Mouse (Mus musculus) adrenal gland, postnatal 36 days (tissue): ENCODE measurements around the gene Ppp1cc. TPM values are rescaled to one million over a fixed set of nuclear protein-coding genes. Genes with fewer than 3 reads are reported as not detected.

Source experiments
- DNase-seq, 2 experiments: peaks; one replicate each; pipeline ENCODE4 v3.0.0; 2021; ENCODE audit warnings: mixed read lengths in 1 of 2
- long read RNA-seq, 2 experiments: library from polyadenylated mRNA; stranded (forward); transcript quantifications; one replicate each; pipeline ENCODE4 v2.0.0; 2021; ENCODE audit warnings: borderline sequencing depth in 2 of 2
- total RNA-seq, 2 experiments: library from RNA; stranded (reverse); gene quantifications; 2 replicates each; pipeline ENCODE4 v1.2.3; 2021

Gene Ppp1cc
- 100 to 1,000 TPM; 165 to 169 TPM for total RNA-seq
- long read RNA-seq, experiment 1, transcript Ppp1cc-202 (7 exons, 2,384 nt): major isoform, 109 of 175 reads
- long read RNA-seq, experiment 1, transcript Ppp1cc-201 (8 exons, 1,442 nt): minor isoform, 52 of 175 reads
- long read RNA-seq, experiment 1, partial matches to known transcripts: 2 of 175 reads
- long read RNA-seq, experiment 1, other reads (novel, unspliced or antisense): 8 of 175 reads
- long read RNA-seq, experiment 2, transcript Ppp1cc-202 (7 exons, 2,384 nt): major isoform, 28 of 38 reads
- long read RNA-seq, experiment 2, transcript Ppp1cc-201 (8 exons, 1,442 nt): minor isoform, 9 of 38 reads
- long read RNA-seq, experiment 2, partial matches to known transcripts: 0 of 38 reads
- long read RNA-seq, experiment 2, other reads (novel, unspliced or antisense): 0 of 38 reads

- peak; percentile 93 to 95 for DNase-seq
Measured at GRCm38 (mm10) chr5:122157827-122158381, at the start of gene Ppp1cc. Gene Ppp1cc (plus strand): TSS chr5:122158278.

GRCm38 (mm10) chr5:122109325-122110060 is 48.6 kb upstream of the Ppp1cc start:
- DNase-seq: peak in 1 of 2 experiments; percentile 52

GRCm38 (mm10) chr5:122110625-122111024 is 47.5 kb upstream of the Ppp1cc start:
- DNase-seq: no peak

- DNase-seq: no peak
Measured at GRCm38 (mm10) chr5:122111091-122111932, 46.8 kb upstream of the Ppp1cc start.

GRCm38 (mm10) chr5:122111933-122112248 is 46.2 kb upstream of the Ppp1cc start:
- DNase-seq: no peak

- DNase-seq: no peak
Measured at GRCm38 (mm10) chr5:122113450-122113849, 44.6 kb upstream of the Ppp1cc start.

GRCm38 (mm10) chr5:122114176-122114575 is 43.9 kb upstream of the Ppp1cc start:
- peak; percentile 52 to 58 for DNase-seq

- no peak for DNase-seq
Measured at GRCm38 (mm10) chr5:122115266-122115763, 42.8 kb upstream of the Ppp1cc start.

- no peak for DNase-seq
Measured at GRCm38 (mm10) chr5:122116243-122116642, 41.8 kb upstream of the Ppp1cc start.

- no peak for DNase-seq
Measured at GRCm38 (mm10) chr5:122125211-122125760, 32.8 kb upstream of the Ppp1cc start.

GRCm38 (mm10) chr5:122129068-122129655 is 28.9 kb upstream of the Ppp1cc start:
- peak; percentile 49 to 80 for DNase-seq

GRCm38 (mm10) chr5:122130341-122130998 is 27.6 kb upstream of the Ppp1cc start:
- DNase-seq: no peak

- DNase-seq: peak; percentile 92 to 95
Measured at GRCm38 (mm10) chr5:122131076-122132051, 26.7 kb upstream of the Ppp1cc start.

- DNase-seq: no peak
Measured at GRCm38 (mm10) chr5:122132167-122133049, 25.7 kb upstream of the Ppp1cc start.

GRCm38 (mm10) chr5:122133050-122133389 is 25.1 kb upstream of the Ppp1cc start:
- no peak for DNase-seq

- DNase-seq: no peak
Measured at GRCm38 (mm10) chr5:122134395-122135289, 23.4 kb upstream of the Ppp1cc start.

- no peak for DNase-seq
Measured at GRCm38 (mm10) chr5:122135290-122135882, 22.7 kb upstream of the Ppp1cc start.
